Mouse (Mus musculus) liver, postnatal 0 days (tissue): ENCODE results near the gene Baz1a. TPM values are rescaled to one million over a fixed set of nuclear protein-coding genes. Genes with fewer than 3 reads are reported as not detected.

Experiments
- ATAC-seq: fragments of 200-750 bp; cut with Nextera tagmentation; 2 replicates; pipeline ENCODE4 v1.8.0; 2017; ENCODE audit warnings: mild to moderate bottlenecking, moderate library complexity
- DNase-seq: peaks from one replicate; pipeline ENCODE4 v3.0.0-alpha.2; 2016
- H3K27ac ChIP-seq: fragments of 300-500 bp; sonication (generic); 2 replicates; pipeline ENCODE4 v1.5.1; 2014; ENCODE audit warnings: antibody characterized with exemption, moderate library complexity, mild to moderate bottlenecking, low read depth
- H3K27me3 ChIP-seq: fragments of 300-500 bp; sonication (generic); 2 replicates; pipeline ENCODE4 v1.6.1; 2014; ENCODE audit warnings: low read length, control low read depth, mixed read lengths; ENCODE audit not compliant: insufficient read depth
- H3K36me3 ChIP-seq: fragments of 300-500 bp; sonication (generic); replicated peaks from 2 replicates; pipeline ENCODE4 v1.6.1; 2014; ENCODE audit warnings: mild to moderate bottlenecking, control low read depth, low read length, moderate library complexity, mixed read lengths; ENCODE audit not compliant: insufficient read depth
- H3K4me1 ChIP-seq: fragments of 300-500 bp; sonication (generic); 2 replicates; pipeline ENCODE4 v1.6.1; 2014; ENCODE audit warnings: antibody characterized with exemption, mild to moderate bottlenecking, control low read depth; ENCODE audit not compliant: insufficient read depth
- H3K4me2 ChIP-seq: fragments of 300-500 bp; sonication (generic); 2 replicates; pipeline ENCODE4 v1.6.1; 2014; ENCODE audit warnings: low read depth, mild to moderate bottlenecking, low read length, moderate library complexity, mixed read lengths
- H3K4me3 ChIP-seq: fragments of 300-500 bp; sonication (generic); 2 replicates; pipeline ENCODE4 v1.5.1; 2014; ENCODE audit warnings: low read depth, low read length
- H3K9ac ChIP-seq: fragments of 300-500 bp; sonication (generic); replicated peaks from 2 replicates; pipeline ENCODE4 v1.6.1; 2014; ENCODE audit warnings: mild to moderate bottlenecking, moderate library complexity
- H3K9me3 ChIP-seq: fragments of 300-500 bp; sonication (generic); 2 replicates; pipeline ENCODE4 v1.6.1; 2016; ENCODE audit warnings: mild to moderate bottlenecking, control low read depth, low read length, mixed read lengths
- CTCF ChIP-seq: sonication (generic); IDR thresholded peaks from 2 replicates; pipeline ENCODE4 v1.5.1; 2016; ENCODE audit warnings: antibody characterized with exemption, low read depth
- EP300 ChIP-seq: IDR thresholded peaks from 2 replicates; pipeline ENCODE4 v1.6.1; 2016; ENCODE audit warnings: antibody characterized with exemption, low read depth, mild to moderate bottlenecking
- WGBS: fragments of 180-500 bp; shearing (Covaris S2); extraction: QIAGEN DNeasy Blood & Tissue Kit; methylation state at CpG from one replicate; pipeline ENCODE4 v1.1.7; 2014; ENCODE audit not compliant: insufficient replicate concordance; 5-methylcytosine and 5-hydroxymethylcytosine counted together
- polyA plus RNA-seq: library from polyadenylated mRNA; unstranded; fragments of >200 nt; fragmentation: Nextera tagmentation; extraction: Ambion mirVana; gene quantifications from 2 replicates; pipeline ENCODE4 v1.2.1, GENCODE M21; 2015

The Baz1a gene
- polyA plus RNA-seq, 1 experiment from 2014 or later = 18.5 TPM

GRCm38 (mm10) chr12:54879630-54880029 lies 134.5 kb downstream of the Baz1a start:
- ATAC-seq = no peak
- under 1% methylated on average over 6 of the region's 6 CpGs for WGBS
- TF ChIP-seq CTCF (peak; percentile 82), EP300 (no peak)

GRCm38 (mm10) chr12:54879211-54879610 lies 134.9 kb downstream of the Baz1a start:
- Histone ChIP-seq H3K27me3 (no peaks in the 10 kb centered on the region), H3K9me3 (no peaks in the 10 kb centered on the region), H3K36me3 (no peaks in the 10 kb centered on the region), H3K27ac (no peak overlapping the region), H3K4me2 (no peak overlapping the region), H3K4me1 (no peaks in the 10 kb centered on the region), H3K4me3 (no peak overlapping the region), H3K9ac (no peak overlapping the region)
- DNase-seq = no peak
- 48% methylated on average over 5 of the region's 5 CpGs for WGBS
- no peak for TF ChIP-seq CTCF
- TF ChIP-seq EP300 = no peak
- ATAC-seq = no peak

More at GRCm38 (mm10) chr12:54879630-54880029, 134.5 kb downstream of the Baz1a start:
- no peak overlapping the region for H3K9ac ChIP-seq
- no peaks in the 10 kb centered on the region for H3K27me3 ChIP-seq
- H3K4me1 ChIP-seq = no peaks in the 10 kb centered on the region
- H3K4me3 ChIP-seq = no peak overlapping the region
- DNase-seq = peak; percentile 72
- no peak overlapping the region for H3K4me2 ChIP-seq
- no peaks in the 10 kb centered on the region for H3K9me3 ChIP-seq
- H3K27ac ChIP-seq = no peak overlapping the region
- H3K36me3 ChIP-seq = no peaks in the 10 kb centered on the region

- no peak overlapping the region for H3K4me2 ChIP-seq
- no peaks in the 10 kb centered on the region for H3K4me1 ChIP-seq
- DNase-seq = no peak
- ATAC-seq = no peak
- WGBS = 82% methylated on average over 1 of the region's 1 CpGs
- no peak overlapping the region for H3K9ac ChIP-seq
- no peaks in the 10 kb centered on the region for H3K9me3 ChIP-seq
- no peaks in the 10 kb centered on the region for H3K27me3 ChIP-seq
- H3K36me3 ChIP-seq = no peaks in the 10 kb centered on the region
- no peak overlapping the region for H3K4me3 ChIP-seq
- TF ChIP-seq CTCF (no peak), EP300 (no peak)
- no peak overlapping the region for H3K27ac ChIP-seq
Observed at GRCm38 (mm10) chr12:54877875-54878274, 136.3 kb downstream of the Baz1a start.

GRCm38 (mm10) chr12:54876879-54877278 lies 137.3 kb downstream of the Baz1a start:
- Histone ChIP-seq H3K27ac (no peak overlapping the region), H3K4me1 (no peaks in the 10 kb centered on the region), H3K9me3 (no peaks in the 10 kb centered on the region), H3K9ac (no peak overlapping the region), H3K4me2 (no peak overlapping the region), H3K27me3 (no peaks in the 10 kb centered on the region), H3K36me3 (no peaks in the 10 kb centered on the region), H3K4me3 (no peak overlapping the region)
- no peak for TF ChIP-seq EP300
- 0 out of 2 replicates have a peak, but pooled peaks have one; percentile 2 for TF ChIP-seq CTCF
- ATAC-seq (no peak), DNase-seq (no peak)
- WGBS = 43% methylated on average over 5 of the region's 5 CpGs

- no peaks in the 10 kb centered on the region for H3K4me1 ChIP-seq
- DNase-seq = no peak
- H3K9me3 ChIP-seq = no peaks in the 10 kb centered on the region
- H3K4me3 ChIP-seq = no peak overlapping the region
- ATAC-seq = no peak
- H3K36me3 ChIP-seq = no peaks in the 10 kb centered on the region
- 76% methylated on average over 6 of the region's 6 CpGs for WGBS
- H3K4me2 ChIP-seq = no peak overlapping the region
- TF ChIP-seq EP300 = no peak
- TF ChIP-seq CTCF = no peak
- H3K27ac ChIP-seq = no peak overlapping the region
- H3K9ac ChIP-seq = no peak overlapping the region
- no peaks in the 10 kb centered on the region for H3K27me3 ChIP-seq
Observed at GRCm38 (mm10) chr12:54874711-54875110, 139.4 kb downstream of the Baz1a start.

GRCm38 (mm10) chr12:54862606-54863535 lies 151.3 kb downstream of the Baz1a start, which contains the start of gene Cfl2:
Gene Cfl2 (minus strand): TSS chr12:54862877.
- DNase-seq (peak; percentile 87), ATAC-seq (peak; percentile 93)
- Histone ChIP-seq H3K4me3 (peak within 1 kb of the TSS; percentile 89), H3K4me2 (peak within 1 kb of the TSS; percentile 72), H3K36me3 (peaks cover 16% of the 10 kb centered on the region), H3K27ac (peak within 1 kb of the TSS; percentile 98), H3K9ac (peak within 1 kb of the TSS; percentile 98), H3K27me3 (no peaks in the 10 kb centered on the region), H3K9me3 (no peaks in the 10 kb centered on the region), H3K4me1 (peaks cover 7% of the 10 kb centered on the region; the same call in 1 of the 2 replicates)
- WGBS = 2% methylated on average over 63 of the region's 82 CpGs
- TF ChIP-seq CTCF = no peak
- no peak for TF ChIP-seq EP300
